Mouse (Mus musculus) retina, adult 2 months (tissue): ENCODE data around the gene Lmln.
"Not testable (repeated sequence)": the region's sequence is repeated elsewhere in the genome, so short reads cannot be mapped to it uniquely, and the experiment has no call there.

Experiments used
- DNase-seq: peaks from one replicate; pipeline ENCODE4 v3.0.0-alpha.2; 2012; ENCODE audit warnings: low read depth, low spot score

The Lmln gene

DNA sequence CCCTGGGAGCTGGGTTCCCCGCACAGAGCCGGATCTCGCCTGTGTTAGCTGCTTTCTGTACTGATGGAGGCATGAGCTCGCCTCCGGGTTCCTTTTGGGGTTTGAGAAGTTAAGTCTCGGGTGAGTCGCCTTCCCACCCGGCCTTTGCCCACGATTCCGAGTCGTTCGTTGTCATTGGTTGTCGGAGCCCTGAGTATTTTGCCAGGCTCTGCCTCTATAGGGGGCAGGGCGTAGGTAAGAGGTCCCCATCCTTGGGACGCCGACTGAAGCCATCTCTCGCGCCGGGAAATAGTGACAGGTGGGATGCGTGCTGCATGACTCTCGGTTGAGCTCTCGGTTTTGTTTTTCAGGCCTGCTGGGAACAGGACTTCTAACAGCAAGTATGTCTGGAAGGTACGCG lies 5.5 kb upstream of the Lmln start:
- DNase-seq, result no peak

GRCm38 (mm10) chr16:33058033-33058432 lies 4.3 kb upstream of the Lmln start:
- no peak for DNase-seq

DNA sequence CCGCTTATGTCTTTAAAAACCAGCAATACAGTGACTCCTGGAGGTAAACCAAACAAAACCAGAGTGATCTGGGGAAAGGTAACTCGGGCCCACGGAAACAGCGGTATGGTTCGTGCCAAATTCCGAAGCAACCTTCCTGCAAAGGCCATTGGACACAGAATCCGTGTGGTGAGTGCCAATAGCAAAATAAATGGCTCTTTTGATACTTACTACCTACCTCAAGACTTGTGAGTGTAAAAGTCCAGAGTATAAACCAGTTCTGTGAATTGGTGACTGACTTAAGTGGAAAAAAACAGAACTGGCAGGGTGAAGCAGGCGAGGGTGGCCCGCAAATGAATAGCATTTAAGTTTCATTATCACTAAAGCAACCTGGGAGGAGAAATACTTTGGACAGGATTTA lies 3.7 kb upstream of the Lmln start:
- DNase-seq, result not testable (repeated sequence)

- no peak for DNase-seq
Measured at GRCm38 (mm10) chr16:33059471-33059870, 2.9 kb upstream of the Lmln start.

DNA sequence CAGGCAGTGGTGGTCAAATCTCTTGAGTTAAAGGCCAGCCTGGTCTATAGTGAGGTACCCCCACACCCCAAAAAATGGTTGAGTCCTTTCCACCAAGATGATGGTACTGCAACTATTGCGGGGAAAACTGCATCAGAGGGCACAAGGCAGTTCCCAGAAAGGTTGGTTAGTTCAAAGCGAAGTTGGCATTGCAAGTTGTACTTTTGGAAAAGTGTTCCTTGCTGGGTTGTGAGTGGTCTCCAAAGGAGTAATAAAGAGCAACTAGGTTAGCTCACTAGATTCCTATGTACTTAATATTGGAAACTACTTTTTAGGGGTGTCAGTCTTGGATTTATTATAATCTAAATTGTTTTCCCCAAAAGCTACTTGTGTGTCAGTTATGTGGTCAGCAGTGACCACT lies 1.4 kb upstream of the Lmln start:
- no peak for DNase-seq

DNA sequence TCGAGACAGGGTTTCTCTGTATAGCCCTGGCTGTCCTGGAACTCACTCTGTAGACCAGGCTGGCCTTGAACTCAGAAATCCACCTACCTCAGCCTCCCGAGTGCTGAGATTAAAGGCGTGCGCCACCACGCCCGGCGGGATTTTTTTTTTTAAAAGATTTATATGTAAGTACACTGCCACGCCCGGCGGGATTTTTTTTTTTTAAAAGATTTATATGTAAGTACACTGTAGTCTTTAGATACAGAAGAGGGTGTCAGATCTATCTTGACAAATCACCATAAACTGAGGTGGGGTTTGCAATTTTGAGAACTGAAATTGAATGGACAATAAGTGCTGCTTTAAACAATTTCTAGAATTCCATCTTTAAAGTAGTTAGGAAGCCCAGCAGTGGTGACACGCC lies 921 bp upstream of the Lmln start:
- DNase-seq, result no peak

DNA sequence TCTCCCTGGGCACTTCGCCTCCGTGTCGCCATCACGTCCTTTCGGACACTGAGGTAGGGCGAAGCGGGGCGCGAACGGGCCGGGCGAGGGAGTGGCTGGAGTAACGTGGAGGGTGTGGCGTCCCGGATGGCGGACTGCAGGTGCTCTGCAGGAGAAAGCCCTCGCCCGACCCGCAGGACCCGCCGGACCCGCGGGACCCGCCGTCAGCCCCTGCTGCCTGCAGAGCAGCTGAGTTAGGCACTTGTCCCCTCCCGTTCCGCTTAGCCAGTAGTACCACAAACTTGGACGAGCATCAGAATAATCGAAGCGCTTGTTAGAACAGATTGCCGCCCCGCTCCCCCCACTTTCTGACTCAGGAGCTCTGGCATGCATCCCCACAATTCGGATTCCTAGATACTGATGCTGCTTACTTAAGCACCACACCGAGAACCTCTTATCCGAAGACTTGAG lies 386 bp downstream of the Lmln start:
- DNase-seq, result no peak

GRCm38 (mm10) chr16:33063267-33063666 lies 946 bp downstream of the Lmln start:
- no peak for DNase-seq

DNA sequence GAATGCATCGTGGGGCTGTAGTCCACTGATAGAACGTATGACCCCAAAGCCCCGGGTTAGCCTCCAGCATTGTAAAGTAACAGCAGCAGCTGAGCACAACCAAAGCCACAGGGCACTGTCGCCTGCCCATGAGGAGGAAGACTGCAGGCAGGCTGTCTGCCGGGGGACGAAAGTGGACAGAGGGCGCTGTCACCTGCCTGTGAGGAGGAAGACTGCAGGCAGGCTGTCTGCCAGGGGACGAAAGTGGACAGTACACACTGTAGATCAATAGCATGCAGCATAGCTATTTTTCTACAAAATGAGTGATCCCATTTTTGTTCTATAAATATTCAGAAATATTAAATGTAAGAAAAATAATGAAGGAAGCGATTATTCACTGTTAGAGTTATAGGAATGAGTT lies 2.3 kb downstream of the Lmln start:
- no peak for DNase-seq

DNA sequence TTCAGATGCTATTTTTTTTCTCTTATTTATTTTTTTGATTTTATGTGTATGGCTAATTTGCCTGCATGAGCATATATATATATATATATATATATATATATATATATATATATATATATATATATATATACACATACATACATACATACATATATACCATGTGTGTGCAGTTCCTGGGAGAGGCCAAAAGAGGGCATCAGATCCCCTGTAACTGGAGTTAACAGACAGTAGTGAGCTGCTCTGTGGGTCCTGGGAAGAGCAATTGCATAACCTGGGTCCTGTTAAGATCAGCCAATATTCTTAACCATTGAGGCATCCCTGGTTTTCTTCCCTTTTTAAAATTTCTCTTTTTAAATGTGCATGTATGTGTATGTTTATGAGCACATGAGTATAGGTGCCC lies 8.6 kb downstream of the Lmln start:
- DNase-seq, result no peak

DNA sequence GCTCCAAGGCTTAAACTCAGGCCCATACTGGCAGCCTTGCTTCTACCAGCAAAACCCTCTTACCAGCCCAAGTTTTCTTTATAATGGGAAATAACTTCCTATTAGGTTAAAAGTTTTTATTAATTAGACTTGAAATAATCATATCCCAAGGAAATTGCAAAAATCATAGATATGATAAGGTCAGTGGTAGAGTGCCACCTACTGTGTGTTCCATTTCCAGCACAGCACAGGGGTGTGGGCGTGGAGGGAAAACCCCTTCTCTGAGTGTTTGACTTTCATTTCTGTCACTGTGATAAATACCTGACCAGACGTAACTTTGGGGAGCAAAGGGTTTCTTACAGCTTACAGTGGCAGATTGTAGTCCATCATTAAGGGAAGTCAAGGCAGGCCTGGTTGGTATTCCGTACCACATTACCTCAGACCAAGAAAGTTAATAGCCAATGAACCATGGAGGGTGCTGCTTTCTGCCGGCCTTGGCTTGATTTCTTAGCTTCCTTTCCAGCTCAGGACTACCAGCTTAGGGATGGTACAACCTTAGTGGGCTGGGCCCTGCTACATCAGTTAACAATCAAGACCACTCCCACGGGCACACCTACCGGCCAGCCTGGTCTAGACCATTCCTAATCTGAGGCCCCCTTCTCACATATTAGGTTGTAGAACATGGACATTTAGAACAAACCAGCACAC lies 10.7 kb downstream of the Lmln start:
- DNase-seq, result no peak

DNA sequence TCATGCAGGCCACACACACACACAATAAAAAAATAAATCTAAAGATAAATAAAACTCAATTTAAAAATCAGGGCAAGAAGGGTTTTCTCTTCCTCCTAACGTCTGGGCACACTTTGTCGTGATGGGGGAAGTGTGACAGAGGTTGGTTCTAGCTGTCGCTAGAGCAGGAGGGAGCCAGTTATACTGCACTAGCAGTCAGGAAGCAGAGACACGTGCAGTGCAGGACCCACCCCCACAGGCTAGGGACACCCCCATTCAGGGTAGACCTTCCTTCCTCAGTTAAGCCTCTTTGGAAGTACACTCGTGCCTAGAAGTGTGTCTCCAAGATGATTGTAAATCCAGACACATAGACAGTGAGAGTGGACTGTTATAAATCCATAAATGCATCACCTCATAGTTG lies 12.6 kb downstream of the Lmln start:
- DNase-seq, result no peak

- no peak for DNase-seq
Measured at GRCm38 (mm10) chr16:33076078-33076477, 13.8 kb downstream of the Lmln start.

GRCm38 (mm10) chr16:33077069-33077627 lies 14.8 kb downstream of the Lmln start:
- no peak for DNase-seq

GRCm38 (mm10) chr16:33080063-33080462 lies 17.7 kb downstream of the Lmln start:
- no peak for DNase-seq

DNA sequence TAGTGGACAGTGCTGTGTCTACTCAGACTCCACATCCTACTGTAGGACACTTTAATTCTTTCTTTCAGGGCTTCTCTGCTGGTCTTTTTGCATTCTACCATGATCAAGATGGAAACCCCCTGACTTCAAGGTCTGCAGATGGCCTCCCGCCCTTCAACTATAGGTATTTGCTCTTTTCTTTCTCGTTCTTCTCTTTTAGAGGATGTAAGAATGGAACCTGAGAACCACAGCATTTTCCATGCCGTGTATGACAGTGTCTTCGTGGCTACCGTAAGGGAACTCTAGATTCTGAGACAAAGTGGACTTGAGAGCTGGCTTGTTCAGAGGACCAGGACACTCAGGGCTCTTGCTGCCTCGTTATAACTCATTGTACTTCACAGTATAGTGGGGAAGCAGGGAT lies 20.6 kb downstream of the Lmln start:
- DNase-seq, result no peak

- DNase-seq, result no peak
Measured at GRCm38 (mm10) chr16:33083996-33084395, 21.7 kb downstream of the Lmln start.

DNA sequence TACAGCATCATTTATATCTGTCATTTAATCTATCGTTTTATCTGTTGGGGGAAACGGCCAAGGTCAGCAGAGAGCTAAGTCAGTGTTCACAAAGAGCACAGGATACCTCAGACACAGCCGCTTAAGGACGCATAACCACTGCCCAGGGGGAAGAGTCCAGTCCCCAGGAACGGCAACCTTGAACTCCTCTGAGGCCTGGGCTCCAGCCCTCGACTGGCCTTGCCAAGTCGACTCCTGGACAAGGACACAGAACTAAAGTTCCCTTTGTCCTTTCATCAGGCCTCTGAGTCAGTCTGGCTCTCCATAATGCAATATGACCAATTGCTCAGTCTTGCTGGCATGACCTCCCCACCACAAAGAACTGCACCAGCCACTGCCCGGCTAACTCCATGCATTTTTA lies 23.3 kb downstream of the Lmln start:
- DNase-seq, result no peak

DNA sequence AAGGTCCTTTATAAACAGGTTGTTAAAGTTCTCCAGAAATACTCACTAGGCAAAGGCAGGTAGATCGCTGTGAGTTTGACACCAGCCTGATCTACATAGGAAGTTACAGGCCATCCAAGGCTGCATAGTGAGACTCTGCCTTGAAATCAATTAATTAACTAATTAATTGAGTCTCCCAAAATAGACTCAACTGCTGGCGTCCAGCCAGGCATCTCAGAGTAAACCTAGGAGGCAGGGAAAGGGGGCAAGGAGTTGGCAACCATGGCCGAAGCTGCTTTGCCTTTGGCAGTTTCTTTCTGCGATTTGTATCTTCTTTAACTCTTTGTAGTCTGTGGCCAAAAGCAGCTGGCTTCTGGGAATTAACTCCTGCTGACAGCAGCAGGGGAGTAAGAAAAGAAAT lies 51.4 kb downstream of the Lmln start:
- DNase-seq, result no peak

- DNase-seq, result no peak
Measured at GRCm38 (mm10) chr16:33123373-33123772, 61.1 kb downstream of the Lmln start.

DNA sequence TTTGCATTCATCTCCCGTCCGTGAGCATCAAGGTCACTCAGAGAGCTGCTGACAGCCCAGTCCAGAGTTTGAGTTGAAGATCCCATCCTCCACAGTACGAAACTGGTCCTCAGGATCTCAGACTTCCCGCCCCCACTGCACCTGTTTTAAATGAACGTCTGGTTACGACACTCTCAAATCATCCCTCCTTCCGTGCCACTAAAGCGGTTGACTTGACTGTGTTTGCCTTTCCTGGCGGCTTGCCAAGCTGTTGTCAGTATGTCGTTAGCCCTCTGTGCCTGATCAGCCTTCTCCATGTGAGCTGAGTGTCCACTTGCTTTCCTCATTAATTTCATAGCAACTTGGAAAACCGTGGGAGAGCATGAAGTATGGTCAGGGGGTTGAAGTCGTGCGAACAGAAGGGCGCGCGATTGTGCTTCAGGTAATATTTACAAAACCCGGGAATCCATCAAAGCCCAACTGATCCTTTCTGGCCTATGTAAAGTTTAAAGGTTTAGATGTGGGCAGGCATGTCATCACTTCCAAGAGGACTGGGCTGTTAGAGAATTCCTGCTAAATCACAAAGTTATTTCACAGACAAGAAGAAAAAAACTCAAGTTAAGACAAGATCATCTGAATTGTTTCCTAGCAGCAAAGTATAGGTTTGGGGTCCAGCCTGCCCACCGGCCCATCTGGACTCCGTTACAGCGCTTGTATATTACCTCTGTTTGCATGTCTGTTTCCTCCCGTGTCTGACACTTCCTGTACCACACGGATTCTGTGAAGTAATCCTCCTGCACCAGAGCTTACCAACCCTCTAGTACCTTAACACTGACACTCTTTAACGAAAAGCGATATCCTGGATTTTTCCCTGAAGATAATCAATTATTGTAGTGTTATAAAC lies 61.9 kb downstream of the Lmln start:
- DNase-seq, result no peak

DNA sequence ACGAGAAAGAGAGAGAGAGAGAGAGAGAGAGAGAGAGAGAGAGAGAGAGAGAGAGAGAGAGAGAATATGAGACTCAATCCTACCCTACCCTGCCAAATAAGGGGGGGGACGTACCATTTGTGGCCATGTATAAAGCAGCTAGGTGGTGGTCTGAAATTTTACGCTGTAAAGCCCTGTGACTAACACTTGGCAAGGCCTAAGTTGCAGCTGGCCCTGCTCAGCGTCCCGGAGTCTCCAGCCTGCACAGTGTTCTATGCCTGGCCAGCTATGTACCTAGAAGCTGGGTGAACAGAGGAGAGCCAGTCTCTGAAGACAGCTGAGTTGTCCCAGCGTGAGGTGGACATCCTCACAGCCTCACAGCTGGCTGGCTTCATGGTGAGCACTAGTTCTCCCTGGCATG lies 64.7 kb downstream of the Lmln start:
- DNase-seq, result no peak

- DNase-seq, result no peak
Measured at GRCm38 (mm10) chr16:33130731-33131130, 68.4 kb downstream of the Lmln start.
